Mouse (Mus musculus) lung, postnatal 0 days (tissue): Measurements from ENCODE around the gene Sbk2. TPM values are rescaled to one million over a fixed set of nuclear protein-coding genes. Genes with fewer than 3 reads are reported as not detected.
A peak's percentile ranks its signal among the peaks of the same experiment; 100 is the strongest.

Experiments used
- ATAC-seq: fragments of 200-750 bp; cut with Nextera tagmentation; 2 replicates; pipeline ENCODE4 v1.8.0; 2017; ENCODE audit warnings: moderate library complexity
- DNase-seq: peaks from one replicate; pipeline ENCODE4 v3.0.0-alpha.2; 2016; ENCODE audit warnings: low spot score
- H3K27ac ChIP-seq: fragments of 300-500 bp; sonication (generic); 2 replicates; pipeline ENCODE4 v1.5.1; 2014; ENCODE audit warnings: antibody characterized with exemption, mild to moderate bottlenecking, low read length, mixed read lengths
- H3K27me3 ChIP-seq: fragments of 300-500 bp; sonication (generic); replicated peaks from 2 replicates; pipeline ENCODE4 v1.6.1; 2014; ENCODE audit warnings: low read length, mixed read lengths; ENCODE audit not compliant: insufficient read depth
- H3K36me3 ChIP-seq: fragments of 300-500 bp; sonication (generic); 2 replicates; pipeline ENCODE4 v1.6.1; 2014; ENCODE audit warnings: low read length, mixed read lengths; ENCODE audit not compliant: insufficient read depth
- H3K4me1 ChIP-seq: fragments of 300-500 bp; sonication (generic); 2 replicates; pipeline ENCODE4 v1.6.1; 2014; ENCODE audit warnings: antibody characterized with exemption, low read depth, low read length, mixed read lengths; ENCODE audit not compliant: insufficient read depth
- H3K4me2 ChIP-seq: fragments of 300-500 bp; sonication (generic); replicated peaks from 2 replicates; pipeline ENCODE4 v1.6.1; 2014; ENCODE audit warnings: low read depth, mild to moderate bottlenecking, low read length, moderate library complexity, mixed read lengths
- H3K4me3 ChIP-seq: fragments of 300-500 bp; sonication (generic); 2 replicates; pipeline ENCODE4 v1.5.1; 2014; ENCODE audit warnings: low read depth, low read length
- H3K9ac ChIP-seq: fragments of 300-500 bp; sonication (generic); replicated peaks from 2 replicates; pipeline ENCODE4 v1.6.1; 2014; ENCODE audit warnings: low read depth, mild to moderate bottlenecking
- H3K9me3 ChIP-seq: fragments of 300-500 bp; sonication (generic); 2 replicates; pipeline ENCODE4 v1.6.1; 2016; ENCODE audit warnings: low read length, mixed read lengths
- CTCF ChIP-seq: IDR thresholded peaks from 2 replicates; pipeline ENCODE4 v1.5.1; 2016; ENCODE audit warnings: antibody characterized with exemption, mild to moderate bottlenecking
- EP300 ChIP-seq: IDR thresholded peaks from 2 replicates; pipeline ENCODE4 v1.6.1; 2016; ENCODE audit warnings: antibody characterized with exemption, mild to moderate bottlenecking, control low read depth
- WGBS: fragments of 180-500 bp; shearing (Covaris S2); extraction: QIAGEN DNeasy Blood & Tissue Kit; methylation state at CpG from one replicate; pipeline ENCODE4 v1.1.7; 2014; 5-methylcytosine and 5-hydroxymethylcytosine counted together
- polyA plus RNA-seq: library from polyadenylated mRNA; unstranded; fragments of >200 nt; fragmentation: Nextera tagmentation; extraction: Ambion mirVana; gene quantifications from 2 replicates; pipeline ENCODE4 v1.2.1, GENCODE M21; 2015

The Sbk2 gene
- polyA plus RNA-seq, 1 experiment from 2014 or later: 0.19 TPM

- Histone ChIP-seq H3K9ac (no peak overlapping the region), H3K4me3 (no peak overlapping the region), H3K9me3 (0 out of 2 replicates have a peak, but pooled peaks cover 3% of the 10 kb centered on the region), H3K27ac (no peak overlapping the region), H3K27me3 (no peaks in the 10 kb centered on the region), H3K4me2 (no peak overlapping the region), H3K4me1 (no peaks in the 10 kb centered on the region), H3K36me3 (no peaks in the 10 kb centered on the region)
- WGBS: 71% methylated on average over 4 of the region's 4 CpGs
- peak; percentile 48 for TF ChIP-seq CTCF
- TF ChIP-seq EP300: no peak
- ATAC-seq (no peak), DNase-seq (no peak)
Observed at GRCm38 (mm10) chr7:4934160-4934914, 29.9 kb downstream of the Sbk2 start.

- Histone ChIP-seq H3K4me3 (no peak overlapping the region), H3K36me3 (no peaks in the 10 kb centered on the region), H3K4me2 (no peak overlapping the region), H3K9me3 (0 out of 2 replicates have a peak, but pooled peaks cover 3% of the 10 kb centered on the region), H3K4me1 (no peaks in the 10 kb centered on the region), H3K27me3 (no peaks in the 10 kb centered on the region), H3K9ac (no peak overlapping the region), H3K27ac (no peak overlapping the region)
- DNase-seq (no peak), ATAC-seq (no peak)
- TF ChIP-seq CTCF: no peak
- no peak for TF ChIP-seq EP300
- 64% methylated on average over 12 of the region's 12 CpGs for WGBS
Observed at GRCm38 (mm10) chr7:4933103-4933502, 31.1 kb downstream of the Sbk2 start.

GRCm38 (mm10) chr7:4928323-4928722 lies 35.9 kb downstream of the Sbk2 start:
- TF ChIP-seq CTCF (no peak), EP300 (no peak)
- 47% methylated on average over 15 of the region's 17 CpGs for WGBS
- Histone ChIP-seq H3K9me3 (no peaks in the 10 kb centered on the region), H3K27ac (no peak overlapping the region), H3K27me3 (0 out of 2 replicates have a peak, but pooled peaks cover 3% of the 10 kb centered on the region), H3K9ac (no peak overlapping the region), H3K4me1 (peaks cover 9% of the 10 kb centered on the region), H3K4me3 (0 out of 2 replicates have a peak overlapping the region, but pooled peaks have one; percentile 12), H3K36me3 (no peaks in the 10 kb centered on the region), H3K4me2 (peak overlapping the region; percentile 28; the same call in 1 of the 2 replicates)
- no peak for ATAC-seq
- DNase-seq: no peak

- DNase-seq (peak; percentile 50), ATAC-seq (no peak)
- Histone ChIP-seq H3K9me3 (no peaks in the 10 kb centered on the region), H3K27ac (no peak overlapping the region), H3K36me3 (no peaks in the 10 kb centered on the region), H3K4me2 (peak overlapping the region; percentile 28; the same call in 1 of the 2 replicates), H3K4me1 (peaks cover 15% of the 10 kb centered on the region), H3K4me3 (0 out of 2 replicates have a peak overlapping the region, but pooled peaks have one; percentile 12), H3K9ac (no peak overlapping the region), H3K27me3 (0 out of 2 replicates have a peak, but pooled peaks cover 3% of the 10 kb centered on the region)
- 34% methylated on average over 8 of the region's 8 CpGs for WGBS
- TF ChIP-seq EP300 (no peak), CTCF (no peak)
Observed at GRCm38 (mm10) chr7:4927711-4928110, 36.5 kb downstream of the Sbk2 start.

GRCm38 (mm10) chr7:4926849-4927248 lies 37.4 kb downstream of the Sbk2 start:
- 75% methylated on average over 16 of the region's 16 CpGs for WGBS

More at GRCm38 (mm10) chr7:4926849-4927248, 37.4 kb downstream of the Sbk2 start:
- H3K36me3 ChIP-seq: no peaks in the 10 kb centered on the region
- no peak for ATAC-seq
- H3K9ac ChIP-seq: no peak overlapping the region
- DNase-seq: no peak
- H3K27ac ChIP-seq: peak overlapping the region; percentile 14; the same call in 1 of the 2 replicates
- peaks cover 19% of the 10 kb centered on the region for H3K4me1 ChIP-seq
- no peaks in the 10 kb centered on the region for H3K9me3 ChIP-seq
- 0 out of 2 replicates have a peak, but pooled peaks cover 3% of the 10 kb centered on the region for H3K27me3 ChIP-seq
- no peak overlapping the region for H3K4me2 ChIP-seq
- no peak overlapping the region for H3K4me3 ChIP-seq
- TF ChIP-seq CTCF: no peak
- TF ChIP-seq EP300: no peak
